Mouse (Mus musculus): Measurements from ENCODE around the gene Plcl2.
"Not testable (repeated sequence)": the region's sequence is repeated elsewhere in the genome, so short reads cannot be mapped to it uniquely, and the experiment has no call there.

The Plcl2 gene

GRCm38 (mm10) chr17:50677978-50678712 lies 168.9 kb downstream of the Plcl2 start:
- no peak for DNase-seq

GRCm38 (mm10) chr17:50678748-50679147 lies 169.5 kb downstream of the Plcl2 start:
- DNase-seq: no peak

- no peak for DNase-seq
These were observed 170.7 kb downstream of the Plcl2 start for GRCm38 (mm10) chr17:50679613-50680534.

- no peak for DNase-seq
These were observed 173.5 kb downstream of the Plcl2 start for GRCm38 (mm10) chr17:50682696-50683095.

- no peak for DNase-seq
These were observed 175.9 kb downstream of the Plcl2 start for GRCm38 (mm10) chr17:50684960-50685645.

- no peak for DNase-seq
These were observed 178.5 kb downstream of the Plcl2 start for GRCm38 (mm10) chr17:50687670-50688069.

- no peak for DNase-seq
These were observed 178.9 kb downstream of the Plcl2 start for GRCm38 (mm10) chr17:50688135-50688534.

- not testable (repeated sequence) for DNase-seq
These were observed 189.2 kb downstream of the Plcl2 start for GRCm38 (mm10) chr17:50698410-50698809.

GRCm38 (mm10) chr17:50710497-50711222 lies 201.5 kb downstream of the Plcl2 start:
- DNase-seq: no peak

- no peak for DNase-seq
These were observed 208.4 kb downstream of the Plcl2 start for GRCm38 (mm10) chr17:50717586-50717985.

GRCm38 (mm10) chr17:50724376-50724775 lies 215.2 kb downstream of the Plcl2 start:
- no peak for DNase-seq

- no peak for DNase-seq
These were observed 217.1 kb downstream of the Plcl2 start for GRCm38 (mm10) chr17:50726265-50726664.

GRCm38 (mm10) chr17:50729031-50729430 lies 219.8 kb downstream of the Plcl2 start:
- no peak for DNase-seq

- no peak for DNase-seq
These were observed 220.4 kb downstream of the Plcl2 start for GRCm38 (mm10) chr17:50729577-50729976.

GRCm38 (mm10) chr17:50730896-50731295 lies 221.7 kb downstream of the Plcl2 start:
- DNase-seq: no peak

- DNase-seq: peak; percentile 53 to 67
These were observed 222.7 kb downstream of the Plcl2 start for GRCm38 (mm10) chr17:50731876-50732275.

- no peak for DNase-seq
These were observed 224.2 kb downstream of the Plcl2 start for GRCm38 (mm10) chr17:50733390-50733789.

- DNase-seq: no peak
These were observed 225.6 kb downstream of the Plcl2 start for GRCm38 (mm10) chr17:50734781-50735180.

GRCm38 (mm10) chr17:50735382-50735954 lies 226.3 kb downstream of the Plcl2 start:
- DNase-seq: no peak

- no peak for DNase-seq
These were observed 226.8 kb downstream of the Plcl2 start for GRCm38 (mm10) chr17:50735955-50736533.

GRCm38 (mm10) chr17:50737068-50737467 lies 227.9 kb downstream of the Plcl2 start:
- DNase-seq: no peak
